Mouse (Mus musculus) midbrain, embryonic 16.5 days (tissue): Measurements from ENCODE around the gene Phactr3. TPM values are rescaled to one million over a fixed set of nuclear protein-coding genes. Genes with fewer than 3 reads are reported as not detected.
"Not testable (repeated sequence)": the region's sequence is repeated elsewhere in the genome, so short reads cannot be mapped to it uniquely, and the experiment has no call there.

Experiments used
- ATAC-seq: fragments of 200-750 bp; cut with Nextera tagmentation; 2 replicates; pipeline ENCODE4 v1.8.0; 2017; ENCODE audit warnings: moderate TSS enrichment
- H3K27ac ChIP-seq: fragments of 300-500 bp; sonication (generic); 2 replicates; pipeline ENCODE4 v1.5.1; 2014; ENCODE audit warnings: mild to moderate bottlenecking, low read length, mixed read lengths
- H3K27me3 ChIP-seq: fragments of 300-500 bp; sonication (generic); 2 replicates; pipeline ENCODE4 v1.6.1; 2014; ENCODE audit warnings: low read depth, low read length, mixed read lengths; ENCODE audit not compliant: control insufficient read depth, insufficient read depth
- H3K36me3 ChIP-seq: fragments of 300-500 bp; sonication (generic); 2 replicates; pipeline ENCODE4 v1.6.1; 2014; ENCODE audit warnings: mild to moderate bottlenecking, low read length, moderate library complexity, mixed read lengths; ENCODE audit not compliant: control insufficient read depth, insufficient read depth
- H3K4me1 ChIP-seq: fragments of 300-500 bp; sonication (generic); 2 replicates; pipeline ENCODE4 v1.6.1; 2014; ENCODE audit warnings: mild to moderate bottlenecking, low read length, mixed read lengths; ENCODE audit not compliant: control insufficient read depth, insufficient read depth
- H3K4me2 ChIP-seq: fragments of 300-500 bp; sonication (generic); 2 replicates; pipeline ENCODE4 v1.6.1; 2014; ENCODE audit warnings: mild to moderate bottlenecking, low read length, mixed read lengths
- H3K4me3 ChIP-seq: fragments of 300-500 bp; sonication (generic); 2 replicates; pipeline ENCODE4 v1.5.1; 2014; ENCODE audit warnings: low read depth, mild to moderate bottlenecking, low read length, moderate library complexity, mixed read lengths
- H3K9ac ChIP-seq: fragments of 300-500 bp; sonication (generic); 2 replicates; pipeline ENCODE4 v1.6.1; 2014; ENCODE audit warnings: low read depth, low read length, mixed read lengths
- H3K9me3 ChIP-seq: fragments of 300-500 bp; sonication (generic); replicated peaks from 2 replicates; pipeline ENCODE4 v1.6.1; 2014; ENCODE audit warnings: mild to moderate bottlenecking, low read length, mixed read lengths; ENCODE audit not compliant: control insufficient read depth, poor library complexity, severe bottlenecking
- WGBS: fragments of 180-500 bp; shearing (Covaris S2); extraction: QIAGEN DNeasy Blood & Tissue Kit; methylation state at CpG from one replicate; pipeline ENCODE4 v1.1.7; 2014; 5-methylcytosine and 5-hydroxymethylcytosine counted together
- polyA plus RNA-seq: library from polyadenylated mRNA; unstranded; fragments of >200 nt; fragmentation: Nextera tagmentation; extraction: Ambion mirVana; gene quantifications from 2 replicates; pipeline ENCODE4 v1.2.1, GENCODE M21; 2015

The Phactr3 gene
- polyA plus RNA-seq = 83.1 and 86.1 TPM in 2 replicates

- Histone ChIP-seq H3K27ac (no peak within 1 kb of the TSS), H3K36me3 (no peaks in the 10 kb centered on the region), H3K9me3 (no peaks in the 10 kb centered on the region), H3K4me2 (peak within 1 kb of the TSS; percentile 97), H3K9ac (peak within 1 kb of the TSS; percentile 71), H3K27me3 (peaks cover 14% of the 10 kb centered on the region), H3K4me1 (peaks cover 6% of the 10 kb centered on the region), H3K4me3 (peak within 1 kb of the TSS; percentile 51)
- WGBS = 2% methylated on average over 43 of the region's 45 CpGs
- ATAC-seq = peak; percentile 66
Observed at GRCm38 (mm10) chr2:178118801-178119560, at the start of gene Phactr3. TSS of gene Phactr3 (plus strand) at chr2:178118975.

- not testable (repeated sequence) for H3K36me3 ChIP-seq, H3K9me3 ChIP-seq, ATAC-seq, H3K27me3 ChIP-seq, H3K4me1 ChIP-seq, H3K9ac ChIP-seq, H3K27ac ChIP-seq
- WGBS = 0% methylated on average over 2 of the region's 14 CpGs
- H3K4me3 ChIP-seq = peak within 1 kb of the TSS; percentile 42
- peak within 1 kb of the TSS; percentile 50 for H3K4me2 ChIP-seq
Observed at GRCm38 (mm10) chr2:178078166-178078717, 40.5 kb upstream of the Phactr3 start, which contains the start of gene Zfp931. TSS of gene Zfp931 (minus strand) at chr2:178078476.

GRCm38 (mm10) chr2:178089586-178089985, 29.2 kb upstream of the Phactr3 start:
- Histone ChIP-seq H3K9ac (no peak overlapping the region), H3K9me3 (no peaks in the 10 kb centered on the region), H3K4me1 (no peaks in the 10 kb centered on the region), H3K27ac (no peak overlapping the region), H3K4me3 (no peak overlapping the region), H3K36me3 (no peaks in the 10 kb centered on the region), H3K27me3 (no peaks in the 10 kb centered on the region), H3K4me2 (no peak overlapping the region)
- no peak for ATAC-seq

- H3K9ac ChIP-seq = no peak overlapping the region
- H3K27me3 ChIP-seq = no peaks in the 10 kb centered on the region
- no peaks in the 10 kb centered on the region for H3K9me3 ChIP-seq
- no peaks in the 10 kb centered on the region for H3K4me1 ChIP-seq
- H3K4me3 ChIP-seq = no peak overlapping the region
- WGBS = 3% methylated on average over 2 of the region's 2 CpGs
- no peak for ATAC-seq
- H3K36me3 ChIP-seq = no peaks in the 10 kb centered on the region
- no peak overlapping the region for H3K27ac ChIP-seq
- H3K4me2 ChIP-seq = no peak overlapping the region
Observed at GRCm38 (mm10) chr2:178098021-178098420, 20.8 kb upstream of the Phactr3 start.

- no peak overlapping the region for H3K9ac ChIP-seq
- H3K36me3 ChIP-seq = no peaks in the 10 kb centered on the region
- ATAC-seq = peak; percentile 67; the same call in 1 of the 2 replicates
- no peak overlapping the region for H3K4me2 ChIP-seq
- H3K27ac ChIP-seq = no peak overlapping the region
- 11% methylated on average over 7 of the region's 7 CpGs for WGBS
- H3K9me3 ChIP-seq = no peaks in the 10 kb centered on the region
- no peaks in the 10 kb centered on the region for H3K27me3 ChIP-seq
- H3K4me1 ChIP-seq = no peaks in the 10 kb centered on the region
- H3K4me3 ChIP-seq = no peak overlapping the region
Observed at GRCm38 (mm10) chr2:178101957-178102356, 16.8 kb upstream of the Phactr3 start.

GRCm38 (mm10) chr2:178117946-178118345, 829 bp upstream of the Phactr3 start:
- Histone ChIP-seq H3K36me3 (no peaks in the 10 kb centered on the region), H3K4me3 (no peak overlapping the region), H3K4me2 (no peak overlapping the region), H3K4me1 (peaks cover 6% of the 10 kb centered on the region), H3K9ac (no peak overlapping the region), H3K9me3 (no peaks in the 10 kb centered on the region), H3K27me3 (peaks cover 14% of the 10 kb centered on the region), H3K27ac (no peak overlapping the region)
- ATAC-seq = no peak
- WGBS = 23% methylated on average over 12 of the region's 12 CpGs

- 21% methylated on average over 19 of the region's 19 CpGs for WGBS
- H3K36me3 ChIP-seq = no peaks in the 10 kb centered on the region
- H3K9me3 ChIP-seq = no peaks in the 10 kb centered on the region
- peak overlapping the region; percentile 51 for H3K4me3 ChIP-seq
- peak; percentile 31 for ATAC-seq
- peak overlapping the region; percentile 71 for H3K9ac ChIP-seq
- H3K4me2 ChIP-seq = peak overlapping the region; percentile 97
- H3K4me1 ChIP-seq = peaks cover 6% of the 10 kb centered on the region
- H3K27me3 ChIP-seq = peaks cover 14% of the 10 kb centered on the region
- no peak overlapping the region for H3K27ac ChIP-seq
Observed at GRCm38 (mm10) chr2:178119561-178120355, 983 bp downstream of the Phactr3 start.

- H3K27me3 ChIP-seq = peaks cover 14% of the 10 kb centered on the region
- peaks cover 6% of the 10 kb centered on the region for H3K4me1 ChIP-seq
- H3K4me2 ChIP-seq = no peak overlapping the region
- no peaks in the 10 kb centered on the region for H3K36me3 ChIP-seq
- H3K27ac ChIP-seq = no peak overlapping the region
- no peaks in the 10 kb centered on the region for H3K9me3 ChIP-seq
- H3K4me3 ChIP-seq = no peak overlapping the region
- no peak for ATAC-seq
- no peak overlapping the region for H3K9ac ChIP-seq
Observed at GRCm38 (mm10) chr2:178120356-178120645, 1.5 kb downstream of the Phactr3 start.
